Mouse (Mus musculus) spleen, postnatal 36 days (tissue): ENCODE data around the gene Fmo2.

Experiments used
- DNase-seq, 2 experiments: peaks; one replicate each; pipeline ENCODE4 v3.0.0; 2022; ENCODE audit warnings: low spot score in 2 of 2, mixed read lengths in 1 of 2

Fmo2 gene

GRCm38 (mm10) chr1:162853812-162854482 lies 44.6 kb downstream of the Fmo2 start:
- DNase-seq, result no peak

GRCm38 (mm10) chr1:162847554-162847953 lies 51.0 kb downstream of the Fmo2 start:
- DNase-seq, result no peak

GRCm38 (mm10) chr1:162840211-162840610 lies 58.3 kb downstream of the Fmo2 start:
- DNase-seq, result no peak

- DNase-seq, result no peak
Measured at GRCm38 (mm10) chr1:162838976-162839375, 59.5 kb downstream of the Fmo2 start.

- no peak for DNase-seq
Measured at GRCm38 (mm10) chr1:162834342-162834741, 64.2 kb downstream of the Fmo2 start.

- no peak for DNase-seq
Measured at GRCm38 (mm10) chr1:162832574-162832953, 66.0 kb downstream of the Fmo2 start.

- no peak for DNase-seq
Measured at GRCm38 (mm10) chr1:162831838-162832573, 66.5 kb downstream of the Fmo2 start.
